Mouse (Mus musculus) lung, embryonic 14.5 days (tissue): ENCODE data around the gene Atp8a2. TPM values are rescaled to one million over a fixed set of nuclear protein-coding genes. Genes with fewer than 3 reads are reported as not detected.

Source experiments
- ATAC-seq: fragments of 200-750 bp; cut with Nextera tagmentation; 2 replicates; pipeline ENCODE4 v1.8.0; 2017; ENCODE audit warnings: mild to moderate bottlenecking, moderate TSS enrichment, moderate library complexity; ENCODE audit not compliant: insufficient read depth
- DNase-seq: peaks from one replicate; pipeline ENCODE4 v3.0.0-alpha.2; 2015
- H3K27ac ChIP-seq: fragments of 300-500 bp; sonication (generic); 2 replicates; pipeline ENCODE4 v1.5.1; 2014; ENCODE audit warnings: low read depth, mild to moderate bottlenecking, moderate library complexity
- H3K27me3 ChIP-seq: fragments of 300-500 bp; sonication (generic); 2 replicates; pipeline ENCODE4 v1.6.1; 2014; ENCODE audit warnings: low read length, control low read depth; ENCODE audit not compliant: insufficient read depth
- H3K36me3 ChIP-seq: fragments of 300-500 bp; sonication (generic); 2 replicates; pipeline ENCODE4 v1.6.1; 2014; ENCODE audit warnings: control low read depth; ENCODE audit not compliant: insufficient read depth
- H3K4me1 ChIP-seq: fragments of 300-500 bp; sonication (generic); 2 replicates; pipeline ENCODE4 v1.6.1; 2014; ENCODE audit warnings: antibody characterized with exemption, control low read depth; ENCODE audit not compliant: insufficient read depth
- H3K4me2 ChIP-seq: fragments of 300-500 bp; sonication (generic); 2 replicates; pipeline ENCODE4 v1.6.1; 2014; ENCODE audit warnings: mild to moderate bottlenecking
- H3K4me3 ChIP-seq: fragments of 300-500 bp; sonication (generic); 2 replicates; pipeline ENCODE4 v1.5.1; 2014; ENCODE audit warnings: low read depth, low read length
- H3K9ac ChIP-seq: fragments of 300-500 bp; sonication (generic); 2 replicates; pipeline ENCODE4 v1.6.1; 2014
- H3K9me3 ChIP-seq: fragments of 300-500 bp; sonication (generic); 2 replicates; pipeline ENCODE4 v1.6.1; 2016; ENCODE audit warnings: low read depth, low read length, control low read depth
- CTCF ChIP-seq: IDR thresholded peaks from 2 replicates; pipeline ENCODE4 v1.5.1; 2016; ENCODE audit warnings: antibody characterized with exemption, low read depth
- WGBS: fragments of 180-500 bp; shearing (Covaris S2); extraction: QIAGEN DNeasy Blood & Tissue Kit; methylation state at CpG from one replicate; pipeline ENCODE4 v1.1.7; 2014; 5-methylcytosine and 5-hydroxymethylcytosine counted together
- microRNA counts: library from miRNA; unstranded; fragments of <30 nt; microRNA quantifications from one replicate; lab custom pipeline; 2016
- microRNA-seq: library from miRNA; unstranded; fragments of <30 nt; microRNA quantifications from one replicate; pipeline ENCODE4, GENCODE M21; 2016; ENCODE audit warnings: borderline number of aligned reads
- polyA plus RNA-seq: library from polyadenylated mRNA; unstranded; fragments of >200 nt; fragmentation: Nextera tagmentation; extraction: Ambion mirVana; gene quantifications from 2 replicates; pipeline ENCODE4 v1.2.1, GENCODE M21; 2014

The Atp8a2 gene
- polyA plus RNA-seq, 1 experiment from 2014 or later: 0.95 TPM

DNA sequence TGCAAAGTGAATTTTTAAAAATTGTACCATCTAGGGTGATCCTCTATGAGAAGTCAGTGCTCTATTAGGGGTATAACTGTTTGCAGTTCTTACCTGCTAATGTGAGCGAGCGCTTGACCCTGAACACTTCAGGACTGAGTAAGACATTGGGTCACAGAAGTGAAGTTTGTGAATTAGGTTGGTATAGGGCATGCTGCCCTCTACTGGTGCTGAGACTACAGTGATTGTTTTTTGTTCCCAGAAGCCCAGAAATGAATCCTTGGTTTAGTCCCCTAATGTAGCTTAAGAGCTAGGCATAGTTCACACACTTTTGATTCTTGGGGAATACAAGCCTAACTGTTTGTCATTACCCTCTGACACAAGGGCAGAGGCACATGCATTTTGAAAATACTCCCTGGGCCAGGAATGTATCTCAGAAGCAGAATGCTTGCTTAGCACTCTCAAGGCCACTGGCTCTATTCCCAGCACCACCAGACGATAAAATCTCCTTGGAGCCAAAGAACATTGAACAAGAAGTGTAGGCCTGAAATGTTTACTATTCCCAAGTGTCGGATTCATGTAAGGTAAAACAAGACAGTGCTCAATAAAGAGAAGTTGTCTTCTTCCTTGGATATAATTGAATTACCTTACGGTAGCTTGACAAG lies 592.9 kb downstream of the Atp8a2 start:
- WGBS: 55% methylated on average over 5 of the region's 5 CpGs
- TF ChIP-seq CTCF: peak; percentile 64
- H3K9ac ChIP-seq: no peak overlapping the region
- no peak overlapping the region for H3K4me3 ChIP-seq
- no peak overlapping the region for H3K27ac ChIP-seq
- no peaks in the 10 kb centered on the region for H3K4me1 ChIP-seq
- H3K4me2 ChIP-seq: no peak overlapping the region
- H3K36me3 ChIP-seq: no peaks in the 10 kb centered on the region
- H3K27me3 ChIP-seq: no peaks in the 10 kb centered on the region; the same call in 1 of the 2 replicates
- ATAC-seq (peak; percentile 38; the same call in 1 of the 2 replicates), DNase-seq (peak; percentile 70)
- H3K9me3 ChIP-seq: no peaks in the 10 kb centered on the region

DNA sequence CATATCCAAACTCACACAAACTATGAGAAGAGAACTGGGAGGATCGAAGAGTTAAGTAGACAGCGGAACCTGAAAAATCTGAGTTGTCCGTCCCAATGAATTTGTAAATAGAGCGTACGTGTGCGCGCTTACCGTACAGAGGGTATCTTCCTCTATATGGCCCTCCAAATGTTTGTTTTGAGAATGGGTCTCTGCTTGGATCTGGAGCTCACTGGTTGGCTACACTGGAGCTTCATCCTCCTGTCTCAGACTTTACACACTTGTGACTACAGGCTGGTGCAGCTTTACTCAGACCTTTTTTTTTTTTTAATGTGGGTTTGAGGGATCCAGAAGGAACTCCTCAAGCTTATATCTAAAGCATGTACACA lies 598.7 kb downstream of the Atp8a2 start:
- Histone ChIP-seq H3K9ac (peak overlapping the region; percentile 78), H3K36me3 (no peaks in the 10 kb centered on the region; the same call in 1 of the 2 replicates), H3K9me3 (no peaks in the 10 kb centered on the region), H3K27me3 (no peaks in the 10 kb centered on the region; the same call in 1 of the 2 replicates), H3K4me1 (peaks cover 7% of the 10 kb centered on the region; the same call in 1 of the 2 replicates), H3K4me2 (peak overlapping the region; percentile 88), H3K4me3 (peak overlapping the region; percentile 90), H3K27ac (0 out of 2 replicates have a peak overlapping the region, but pooled peaks have one; percentile 15)
- ATAC-seq: peak; percentile 33; the same call in 1 of the 2 replicates
- no peak for TF ChIP-seq CTCF
- WGBS: 1% methylated on average over 8 of the region's 8 CpGs
- no peak for DNase-seq

DNA sequence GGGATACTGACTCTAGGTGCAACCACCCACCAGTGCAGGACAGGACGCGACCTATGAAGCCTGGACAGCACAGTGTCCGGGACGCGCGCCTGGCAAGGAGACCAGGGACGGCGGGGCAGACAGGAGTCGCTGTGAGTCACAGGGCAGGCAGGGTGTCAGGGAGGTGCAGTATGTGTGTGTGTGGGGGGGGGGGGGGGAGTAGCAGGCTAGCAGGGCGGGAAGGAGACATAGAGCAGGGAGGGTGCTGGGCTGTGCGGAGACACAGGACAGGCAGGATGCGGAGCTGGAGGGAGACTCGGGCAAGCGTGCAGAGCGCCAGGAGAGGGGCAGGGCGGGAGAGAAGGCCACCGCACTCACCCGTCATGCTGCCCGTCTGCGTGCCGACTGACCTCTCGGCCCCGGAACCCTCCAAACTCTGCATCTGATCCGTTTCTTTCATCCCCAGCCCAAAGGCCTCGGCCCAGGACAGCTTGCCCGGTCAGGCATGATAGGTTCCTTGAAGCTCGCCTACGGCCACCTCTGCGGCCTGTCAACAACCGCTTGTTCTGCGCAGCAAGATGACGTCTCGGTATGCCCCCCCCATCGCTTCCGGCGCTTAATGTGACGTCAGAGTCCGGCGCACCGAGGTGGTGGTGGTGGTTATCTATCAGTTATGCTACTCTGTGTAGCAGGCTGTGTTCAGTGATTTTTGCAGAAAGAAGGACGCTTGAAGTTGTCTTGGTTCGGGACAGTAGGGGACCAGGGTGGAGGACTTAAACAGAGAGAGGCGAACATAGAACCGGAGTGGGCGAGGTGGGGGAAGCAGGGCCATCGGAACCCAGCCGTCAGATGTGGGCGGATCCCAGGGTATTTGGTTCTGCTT lies 599.4 kb downstream of the Atp8a2 start, which contains the start of gene Cdadc1:
TSS of gene Cdadc1 (minus strand) at position 562 of the 862 bp plus-strand sequence.
- WGBS: under 1% methylated on average over 47 of the region's 48 CpGs
- TF ChIP-seq CTCF: peak; percentile 33

DNA sequence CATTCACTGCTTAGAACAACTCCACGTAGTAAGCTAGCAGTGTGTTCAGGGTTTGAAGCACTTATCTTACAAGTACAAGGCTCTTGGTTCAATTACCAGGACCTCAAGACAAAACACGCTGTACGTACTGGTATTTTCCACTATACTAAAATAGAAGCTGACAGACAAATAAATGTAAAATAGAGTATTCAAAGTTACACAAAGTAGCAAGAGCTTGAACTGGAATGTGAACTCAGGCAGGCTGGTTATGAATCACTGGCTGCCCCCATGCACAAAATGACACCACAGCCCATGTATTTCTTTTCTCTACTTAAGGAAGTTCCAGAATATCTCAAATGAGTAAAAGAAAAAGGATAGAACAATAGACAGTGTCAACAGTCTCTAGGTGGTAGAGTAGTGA lies 602.0 kb downstream of the Atp8a2 start:
- Histone ChIP-seq H3K27me3 (no peaks in the 10 kb centered on the region), H3K27ac (no peak overlapping the region), H3K4me3 (no peak overlapping the region), H3K9me3 (no peaks in the 10 kb centered on the region), H3K9ac (no peak overlapping the region), H3K4me1 (peaks cover 7% of the 10 kb centered on the region; the same call in 1 of the 2 replicates), H3K36me3 (peaks cover 10% of the 10 kb centered on the region; the same call in 1 of the 2 replicates), H3K4me2 (no peak overlapping the region)
- WGBS: 94% methylated on average over 3 of the region's 3 CpGs
- TF ChIP-seq CTCF: no peak
- ATAC-seq (no peak), DNase-seq (no peak)

More for the DNA sequence above, 599.4 kb downstream of the Atp8a2 start, which contains the start of gene Cdadc1:
- no peaks in the 10 kb centered on the region for H3K27me3 ChIP-seq
- DNase-seq (peak; percentile 96), ATAC-seq (peak; percentile 88)
- peak within 1 kb of the TSS; percentile 78 for H3K9ac ChIP-seq
- H3K4me1 ChIP-seq: peaks cover 7% of the 10 kb centered on the region; the same call in 1 of the 2 replicates
- H3K36me3 ChIP-seq: peaks cover 2% of the 10 kb centered on the region; the same call in 1 of the 2 replicates
- peak within 1 kb of the TSS; percentile 90 for H3K4me3 ChIP-seq
- no peaks in the 10 kb centered on the region for H3K9me3 ChIP-seq
- peak within 1 kb of the TSS; percentile 67; the same call in 1 of the 2 replicates for H3K27ac ChIP-seq
- H3K4me2 ChIP-seq: peak within 1 kb of the TSS; percentile 88

DNA sequence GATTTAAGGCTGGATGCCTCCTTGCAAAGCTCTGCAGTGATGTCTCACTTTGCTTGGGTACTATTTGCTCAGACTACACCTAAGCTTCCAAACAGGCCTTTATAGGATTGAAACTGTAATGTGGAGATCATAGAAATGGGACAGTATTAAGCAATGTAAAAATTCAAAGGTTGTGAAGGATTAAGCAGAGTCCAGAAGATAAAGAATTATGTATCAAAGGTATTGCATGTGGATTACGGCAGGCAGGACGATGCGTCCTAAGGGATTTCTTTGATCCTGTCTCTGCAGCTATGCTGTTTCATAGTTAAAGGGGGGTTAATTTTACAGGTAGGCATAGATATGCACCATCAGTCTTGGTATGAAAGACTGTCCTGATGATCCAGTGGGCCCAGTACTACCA lies 604.4 kb downstream of the Atp8a2 start:
- DNase-seq: no peak
- Histone ChIP-seq H3K4me3 (no peak overlapping the region), H3K36me3 (peaks cover 32% of the 10 kb centered on the region), H3K4me1 (peaks cover 7% of the 10 kb centered on the region; the same call in 1 of the 2 replicates), H3K27ac (no peak overlapping the region), H3K9me3 (no peaks in the 10 kb centered on the region), H3K4me2 (no peak overlapping the region), H3K27me3 (no peaks in the 10 kb centered on the region), H3K9ac (no peak overlapping the region)
- no peak for TF ChIP-seq CTCF
- 95% methylated on average over 3 of the region's 3 CpGs for WGBS
- no peak for ATAC-seq

DNA sequence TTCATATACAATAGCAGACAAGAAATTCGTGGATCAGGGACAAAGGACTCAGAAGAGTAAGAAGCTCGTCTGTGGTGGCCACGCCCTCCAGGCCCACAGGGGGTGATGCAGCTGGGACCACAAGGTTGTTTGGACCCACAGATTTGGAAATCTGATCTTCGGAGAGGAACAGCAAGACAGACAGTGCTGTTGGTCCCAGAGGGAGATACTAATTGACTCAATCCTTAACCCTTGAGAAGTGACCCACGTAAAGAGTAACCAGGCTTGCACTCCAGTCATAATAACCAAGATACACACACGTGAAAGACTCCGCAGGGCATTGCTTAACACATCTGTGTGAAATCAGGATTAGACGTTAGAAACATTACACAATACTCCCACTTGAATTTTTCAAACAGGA lies 605.1 kb downstream of the Atp8a2 start:
- peaks cover 32% of the 10 kb centered on the region for H3K36me3 ChIP-seq
- no peak overlapping the region for H3K9ac ChIP-seq
- H3K4me2 ChIP-seq: no peak overlapping the region
- DNase-seq (no peak), ATAC-seq (no peak)
- H3K9me3 ChIP-seq: no peaks in the 10 kb centered on the region
- H3K27ac ChIP-seq: no peak overlapping the region
- 82% methylated on average over 8 of the region's 8 CpGs for WGBS
- H3K4me1 ChIP-seq: peaks cover 4% of the 10 kb centered on the region; the same call in 1 of the 2 replicates
- no peaks in the 10 kb centered on the region for H3K27me3 ChIP-seq
- no peak for TF ChIP-seq CTCF
- H3K4me3 ChIP-seq: no peak overlapping the region

DNA sequence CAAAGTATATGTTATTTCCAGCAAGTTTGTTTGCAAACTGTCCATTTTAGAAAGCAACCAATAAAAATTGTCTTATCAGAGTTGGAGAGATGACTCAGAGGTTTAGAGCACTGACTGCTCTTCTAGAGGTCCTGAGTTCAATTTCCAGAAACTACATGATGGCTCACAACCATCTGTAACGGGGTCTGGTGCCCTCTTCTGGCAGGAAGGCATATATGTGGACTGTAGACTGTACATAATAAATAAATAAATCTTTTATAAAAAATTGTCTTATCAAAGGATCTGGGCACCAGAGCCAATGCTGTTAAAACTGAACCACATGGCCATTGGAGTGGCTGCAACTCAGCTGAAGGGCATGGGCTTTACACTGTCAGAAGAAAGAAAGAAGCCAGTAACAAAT lies 606.4 kb downstream of the Atp8a2 start:
- Histone ChIP-seq H3K27me3 (no peaks in the 10 kb centered on the region), H3K9me3 (no peaks in the 10 kb centered on the region), H3K4me2 (no peak overlapping the region), H3K27ac (no peak overlapping the region), H3K4me3 (no peak overlapping the region), H3K4me1 (no peaks in the 10 kb centered on the region), H3K9ac (no peak overlapping the region), H3K36me3 (peaks cover 45% of the 10 kb centered on the region)
- peak; percentile 42 for TF ChIP-seq CTCF
- ATAC-seq (no peak), DNase-seq (peak; percentile 50)
- 68% methylated on average over 1 of the region's 1 CpGs for WGBS

MicroRNA genes within 50 kb of the gene (microRNA counts, 519-probe panel; counts per million panel counts)
- 30.5 counts per million for microRNA mmu-miR-719 (lab: Ali Mortazavi, UCI)

Small RNA genes within 50 kb of the gene (microRNA-seq; reads per million reads assigned to microRNA genes)
- not detected for gene Mir719

Other genes with a start within 250 kb of the Atp8a2 start
- gene Nupl1, start 54.3 kb upstream of the Atp8a2 start, polyA plus RNA-seq: not detected in 2 replicates
- 62.2 and 65.8 TPM in 2 replicates for gene Gm49336, start 54.3 kb upstream of the Atp8a2 start, polyA plus RNA-seq
- 34.0 and 34.9 TPM in 2 replicates for gene Mtmr6, start 68.0 kb upstream of the Atp8a2 start, polyA plus RNA-seq
- gene Amer2, start 176.1 kb upstream of the Atp8a2 start, polyA plus RNA-seq: 1.3 and 2.0 TPM in 2 replicates